Mouse (Mus musculus): Measurements from ENCODE around the gene Ist1.

DNA sequence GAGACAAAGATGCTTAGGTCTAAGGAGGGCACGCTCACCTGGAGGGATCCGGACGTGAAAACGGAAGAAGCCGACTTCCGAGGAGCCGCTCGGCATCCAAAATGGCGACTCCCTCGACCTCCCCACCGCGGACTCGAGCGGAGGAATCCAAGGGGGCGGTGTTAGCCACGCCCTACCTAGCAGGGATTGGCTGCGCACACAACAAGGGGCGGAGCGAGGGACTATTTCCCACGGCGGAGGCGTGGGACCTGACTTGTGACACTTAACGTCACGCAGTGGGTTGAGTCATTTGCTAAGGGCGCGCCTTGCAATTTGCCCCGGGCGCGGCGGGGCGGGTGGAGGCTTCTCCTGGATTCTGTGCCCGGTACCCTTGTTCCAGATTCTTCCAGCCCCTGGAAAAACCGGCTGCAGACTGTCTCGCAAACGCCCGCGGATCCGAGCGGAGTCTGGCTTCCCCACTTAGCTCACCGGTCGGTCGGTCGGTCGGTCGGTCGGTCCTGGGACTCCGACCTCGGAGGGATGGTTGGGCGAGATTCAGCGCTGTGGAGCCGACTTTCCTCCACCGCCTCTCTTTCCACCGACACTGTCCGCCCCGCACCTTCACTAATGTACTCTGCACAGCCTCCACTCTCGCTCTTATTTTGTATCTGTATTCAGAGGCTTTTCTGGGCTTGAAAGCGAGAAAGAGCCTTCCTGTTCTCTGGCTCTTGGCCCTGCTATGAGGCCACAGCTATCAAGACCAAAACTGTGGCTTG, at the start of gene Ist1:
- TF ChIP-seq CTCF (IDR thresholded peaks at IDR 0.05) (no peak), EP300 (IDR thresholded peaks at IDR 0.05; ENCODE audit: insufficient read depth, low read depth, low read length) (peak; percentile 98)
